Mouse (Mus musculus) left cerebral cortex, adult 2 months (tissue): ENCODE measurements around the gene Impdh1. TPM values are rescaled to one million over a fixed set of nuclear protein-coding genes. Genes with fewer than 3 reads are reported as not detected.
"Not testable (repeated sequence)": the region's sequence is repeated elsewhere in the genome, so short reads cannot be mapped to it uniquely, and the experiment has no call there.

ENCODE experiments used
- DNase-seq, 2 experiments: peaks; one replicate each; pipeline ENCODE4 v3.0.0; 2021 to 2022; ENCODE audit warnings: low spot score in 2 of 2, mixed read lengths in 1 of 2; ENCODE audit errors: extremely low spot score in 1 of 2
- H3K27ac ChIP-seq: fragments of 200-600 bp; 2 replicates; pipeline ENCODE4 v1.8.1; 2022
- H3K4me3 ChIP-seq: fragments of 200-600 bp; 2 replicates; pipeline ENCODE4 v1.8.1; 2022
- CTCF ChIP-seq: fragments of 200-600 bp; IDR thresholded peaks from 2 replicates; pipeline ENCODE4 v1.8.1; 2022; ENCODE audit warnings: antibody characterized with exemption, mild to moderate bottlenecking, moderate library complexity
- intact Hi-C: fragments of 180-260 bp; cut with DNase I; formaldehyde crosslinking; loops from one replicate; pipeline ENCODE4 v1.15.1; 2025
- total RNA-seq, 2 experiments: library from RNA; stranded (reverse); gene quantifications; 2 replicates each; pipeline ENCODE4 v1.2.3; 2021

Impdh1 gene
- total RNA-seq, 2 experiments from 2014 or later, result 57.1 to 62.7 TPM

GRCm38 (mm10) chr6:29177901-29178879 is 38.0 kb downstream of the Impdh1 start:
- no peak for DNase-seq
- intact Hi-C loops, result loop anchor here (2.0 kb wide), 1 partner anchor 21 kb away; no protein-coding TSS in a partner anchor
- Histone ChIP-seq H3K27ac (no peak overlapping the region), H3K4me3 (peak overlapping the region; percentile 60)
- TF ChIP-seq CTCF, result peak; percentile 10

GRCm38 (mm10) chr6:29175113-29175512 is 41.1 kb downstream of the Impdh1 start:
- Histone ChIP-seq H3K4me3 (no peak overlapping the region), H3K27ac (no peak overlapping the region)
- TF ChIP-seq CTCF, result no peak
- intact Hi-C loops, result no loop called here
- no peak for DNase-seq

GRCm38 (mm10) chr6:29174368-29174767 is 41.8 kb downstream of the Impdh1 start:
- no peak for DNase-seq
- intact Hi-C loops, result no loop called here
- no peak for TF ChIP-seq CTCF
- Histone ChIP-seq H3K4me3 (no peak overlapping the region), H3K27ac (no peak overlapping the region)

- H3K4me3 ChIP-seq, result peak overlapping the region; percentile 52
- 0 out of 2 replicates have a peak overlapping the region, but pooled peaks have one; percentile 36 for H3K27ac ChIP-seq
- intact Hi-C loops, result loop anchor here (2.0 kb wide), 2 partner anchors 70 to 108 kb away; partner anchors contain the start of gene Fam71f2
- peak; percentile 57 to 76 for DNase-seq
- TF ChIP-seq CTCF, result peak; percentile 96
These were observed 45.2 kb downstream of the Impdh1 start for GRCm38 (mm10) chr6:29170952-29171388.

- intact Hi-C loops, result loop anchor here (2.0 kb wide), 2 partner anchors 71 to 109 kb away; partner anchors contain the start of gene Fam71f2
- Histone ChIP-seq H3K4me3 (peak overlapping the region; percentile 52), H3K27ac (no peak overlapping the region)
- peak; percentile 31 to 34 for DNase-seq
- TF ChIP-seq CTCF, result no peak
These were observed 45.9 kb downstream of the Impdh1 start for GRCm38 (mm10) chr6:29170063-29170921.

- Histone ChIP-seq H3K4me3 (no peak overlapping the region), H3K27ac (no peak overlapping the region)
- TF ChIP-seq CTCF, result no peak
- intact Hi-C loops, result loop anchor here (2.0 kb wide), 2 partner anchors 71 to 109 kb away; partner anchors contain the start of gene Fam71f2
- DNase-seq, result no peak
These were observed 46.5 kb downstream of the Impdh1 start for GRCm38 (mm10) chr6:29169675-29170062.

GRCm38 (mm10) chr6:29168871-29169270 is 47.3 kb downstream of the Impdh1 start:
- TF ChIP-seq CTCF, result no peak
- Histone ChIP-seq H3K4me3 (no peak overlapping the region), H3K27ac (no peak overlapping the region)
- DNase-seq, result no peak
- intact Hi-C loops, result no loop called here

- peak; percentile 78 for TF ChIP-seq CTCF
- intact Hi-C loops, result loop anchor here (1.0 kb wide), 1 partner anchor 32 kb away; no protein-coding TSS in a partner anchor
- DNase-seq, result no peak
- no peak overlapping the region for H3K4me3 ChIP-seq
- no peak overlapping the region for H3K27ac ChIP-seq
These were observed 50.0 kb downstream of the Impdh1 start for GRCm38 (mm10) chr6:29166196-29166595.

GRCm38 (mm10) chr6:29164314-29165244 is 51.6 kb downstream of the Impdh1 start, which contains the start of gene Rbm28:
Rbm28 (minus strand) TSS chr6:29165006.
- H3K27ac ChIP-seq, result peak within 1 kb of the TSS; percentile 79; the same call in 1 of the 2 replicates
- intact Hi-C loops, result loop anchor here (1.0 kb wide), 1 partner anchor 184 kb away; the partner anchor contains the start of gene Calu
- peak within 1 kb of the TSS; percentile 85 for H3K4me3 ChIP-seq
- peak; percentile 85 to 90 for DNase-seq
- peak; percentile 1; the same call in 1 of the 2 replicates for TF ChIP-seq CTCF

GRCm38 (mm10) chr6:29161291-29161690 is 54.9 kb downstream of the Impdh1 start:
- intact Hi-C loops, H3K4me3 ChIP-seq, DNase-seq, H3K27ac ChIP-seq: not testable (repeated sequence)
